Mouse (Mus musculus): ENCODE data around the gene Sirt2. TPM values are rescaled to one million over a fixed set of nuclear protein-coding genes. Genes with fewer than 3 reads are reported as not detected.

Gene Sirt2
- polyA plus RNA-seq, 1 experiment, result 28.1 TPM

- TF ChIP-seq CTCF (IDR thresholded peaks at IDR 0.05; ENCODE audit: low read depth, low read length), result no peak
- no peak for TF ChIP-seq POLR2A (IDR thresholded peaks at IDR 0.05; ENCODE audit: insufficient read depth, low read length)
- TF ChIP-seq EP300 (IDR thresholded peaks at IDR 0.05; ENCODE audit: insufficient read depth, low read depth, low read length), result no peak
- H3K27me3 ChIP-seq (ENCODE audit: control insufficient read depth, insufficient read depth, low read length, poor library complexity, severe bottlenecking), result no peaks in the 10 kb centered on the region
- peak overlapping the region; percentile 98 for H3K9ac ChIP-seq (ENCODE audit: low read depth, poor library complexity, severe bottlenecking)
- H3K4me3 ChIP-seq (ENCODE audit: low read depth, low read length), result peak overlapping the region; percentile 90
- peak overlapping the region; percentile 73 for H3K27ac ChIP-seq (ENCODE audit: insufficient read depth, low read length)
- peaks cover 2% of the 10 kb centered on the region for H3K4me1 ChIP-seq (ENCODE audit: control insufficient read depth, insufficient read depth, low read length)
- peaks cover 50% of the 10 kb centered on the region for H3K36me3 ChIP-seq (ENCODE audit: control insufficient read depth, insufficient read depth, low read length, poor library complexity, severe bottlenecking)
- H3K9me3 ChIP-seq (replicated peaks; ENCODE audit: control insufficient read depth, insufficient read depth, low read length, poor library complexity, severe bottlenecking), result no peaks in the 10 kb centered on the region
These were observed 45.2 kb downstream of the Sirt2 start for GRCm38 (mm10) chr7:28811640-28812275.

GRCm38 (mm10) chr7:28812436-28812835, 45.9 kb downstream of the Sirt2 start:
- TF ChIP-seq CTCF (IDR thresholded peaks at IDR 0.05; ENCODE audit: low read depth, low read length), result no peak
- no peak for TF ChIP-seq EP300 (IDR thresholded peaks at IDR 0.05; ENCODE audit: insufficient read depth, low read depth, low read length)
- TF ChIP-seq POLR2A (IDR thresholded peaks at IDR 0.05; ENCODE audit: insufficient read depth, low read length), result no peak
- Histone ChIP-seq H3K9ac (ENCODE audit: low read depth, poor library complexity, severe bottlenecking) (peak overlapping the region; percentile 98), H3K9me3 (replicated peaks; ENCODE audit: control insufficient read depth, insufficient read depth, low read length, poor library complexity, severe bottlenecking) (no peaks in the 10 kb centered on the region), H3K27me3 (ENCODE audit: control insufficient read depth, insufficient read depth, low read length, poor library complexity, severe bottlenecking) (no peaks in the 10 kb centered on the region), H3K4me3 (ENCODE audit: low read depth, low read length) (peak overlapping the region; percentile 90), H3K36me3 (ENCODE audit: control insufficient read depth, insufficient read depth, low read length, poor library complexity, severe bottlenecking) (peaks cover 57% of the 10 kb centered on the region), H3K27ac (ENCODE audit: insufficient read depth, low read length) (peak overlapping the region; percentile 73), H3K4me1 (ENCODE audit: control insufficient read depth, insufficient read depth, low read length) (peaks cover 2% of the 10 kb centered on the region)

GRCm38 (mm10) chr7:28812949-28813348, 46.4 kb downstream of the Sirt2 start:
- TF ChIP-seq EP300 (IDR thresholded peaks at IDR 0.05; ENCODE audit: insufficient read depth, low read depth, low read length) (no peak), POLR2A (IDR thresholded peaks at IDR 0.05; ENCODE audit: insufficient read depth, low read length) (no peak), CTCF (IDR thresholded peaks at IDR 0.05; ENCODE audit: low read depth, low read length) (no peak)
- H3K27me3 ChIP-seq (ENCODE audit: control insufficient read depth, insufficient read depth, low read length, poor library complexity, severe bottlenecking), result no peaks in the 10 kb centered on the region
- peak overlapping the region; percentile 98 for H3K9ac ChIP-seq (ENCODE audit: low read depth, poor library complexity, severe bottlenecking)
- peak overlapping the region; percentile 27 for H3K27ac ChIP-seq (ENCODE audit: insufficient read depth, low read length)
- H3K4me3 ChIP-seq (ENCODE audit: low read depth, low read length), result 0 out of 2 replicates have a peak overlapping the region, but pooled peaks have one; percentile 90
- peaks cover 62% of the 10 kb centered on the region for H3K36me3 ChIP-seq (ENCODE audit: control insufficient read depth, insufficient read depth, low read length, poor library complexity, severe bottlenecking)
- H3K9me3 ChIP-seq (replicated peaks; ENCODE audit: control insufficient read depth, insufficient read depth, low read length, poor library complexity, severe bottlenecking), result no peaks in the 10 kb centered on the region
- peaks cover 2% of the 10 kb centered on the region for H3K4me1 ChIP-seq (ENCODE audit: control insufficient read depth, insufficient read depth, low read length)

- H3K4me3 ChIP-seq (ENCODE audit: low read depth, low read length), result no peak overlapping the region
- TF ChIP-seq POLR2A (IDR thresholded peaks at IDR 0.05; ENCODE audit: insufficient read depth, low read length) (no peak), EP300 (IDR thresholded peaks at IDR 0.05; ENCODE audit: insufficient read depth, low read depth, low read length) (no peak), CTCF (IDR thresholded peaks at IDR 0.05; ENCODE audit: low read depth, low read length) (no peak)
- H3K27ac ChIP-seq (ENCODE audit: insufficient read depth, low read length), result no peak overlapping the region
- H3K9ac ChIP-seq (ENCODE audit: low read depth, poor library complexity, severe bottlenecking), result 0 out of 2 replicates have a peak overlapping the region, but pooled peaks have one; percentile 5
- no peaks in the 10 kb centered on the region for H3K9me3 ChIP-seq (replicated peaks; ENCODE audit: control insufficient read depth, insufficient read depth, low read length, poor library complexity, severe bottlenecking)
- H3K36me3 ChIP-seq (ENCODE audit: control insufficient read depth, insufficient read depth, low read length, poor library complexity, severe bottlenecking), result peaks cover 76% of the 10 kb centered on the region
- peaks cover 2% of the 10 kb centered on the region for H3K4me1 ChIP-seq (ENCODE audit: control insufficient read depth, insufficient read depth, low read length)
- H3K27me3 ChIP-seq (ENCODE audit: control insufficient read depth, insufficient read depth, low read length, poor library complexity, severe bottlenecking), result no peaks in the 10 kb centered on the region
These were observed 47.9 kb downstream of the Sirt2 start for GRCm38 (mm10) chr7:28814306-28815034.

GRCm38 (mm10) chr7:28815230-28815629, 48.7 kb downstream of the Sirt2 start:
- Histone ChIP-seq H3K4me3 (ENCODE audit: low read depth, low read length) (no peak overlapping the region), H3K9ac (ENCODE audit: low read depth, poor library complexity, severe bottlenecking) (0 out of 2 replicates have a peak overlapping the region, but pooled peaks have one; percentile 5), H3K4me1 (ENCODE audit: control insufficient read depth, insufficient read depth, low read length) (peaks cover 2% of the 10 kb centered on the region), H3K9me3 (replicated peaks; ENCODE audit: control insufficient read depth, insufficient read depth, low read length, poor library complexity, severe bottlenecking) (no peaks in the 10 kb centered on the region), H3K36me3 (ENCODE audit: control insufficient read depth, insufficient read depth, low read length, poor library complexity, severe bottlenecking) (peaks cover 83% of the 10 kb centered on the region), H3K27me3 (ENCODE audit: control insufficient read depth, insufficient read depth, low read length, poor library complexity, severe bottlenecking) (no peaks in the 10 kb centered on the region), H3K27ac (ENCODE audit: insufficient read depth, low read length) (no peak overlapping the region)
- TF ChIP-seq POLR2A (IDR thresholded peaks at IDR 0.05; ENCODE audit: insufficient read depth, low read length), result no peak
- TF ChIP-seq EP300 (IDR thresholded peaks at IDR 0.05; ENCODE audit: insufficient read depth, low read depth, low read length), result no peak
- TF ChIP-seq CTCF (IDR thresholded peaks at IDR 0.05; ENCODE audit: low read depth, low read length), result no peak

- Histone ChIP-seq H3K9ac (ENCODE audit: low read depth, poor library complexity, severe bottlenecking) (no peak overlapping the region), H3K36me3 (ENCODE audit: control insufficient read depth, insufficient read depth, low read length, poor library complexity, severe bottlenecking) (peaks cover 93% of the 10 kb centered on the region), H3K4me3 (ENCODE audit: low read depth, low read length) (no peak overlapping the region), H3K4me1 (ENCODE audit: control insufficient read depth, insufficient read depth, low read length) (peaks cover 2% of the 10 kb centered on the region), H3K9me3 (replicated peaks; ENCODE audit: control insufficient read depth, insufficient read depth, low read length, poor library complexity, severe bottlenecking) (no peaks in the 10 kb centered on the region), H3K27ac (ENCODE audit: insufficient read depth, low read length) (no peak overlapping the region), H3K27me3 (ENCODE audit: control insufficient read depth, insufficient read depth, low read length, poor library complexity, severe bottlenecking) (no peaks in the 10 kb centered on the region)
- TF ChIP-seq CTCF (IDR thresholded peaks at IDR 0.05; ENCODE audit: low read depth, low read length), result no peak
- no peak for TF ChIP-seq POLR2A (IDR thresholded peaks at IDR 0.05; ENCODE audit: insufficient read depth, low read length)
- no peak for TF ChIP-seq EP300 (IDR thresholded peaks at IDR 0.05; ENCODE audit: insufficient read depth, low read depth, low read length)
These were observed 49.7 kb downstream of the Sirt2 start for GRCm38 (mm10) chr7:28816201-28816600.

Measured in ES-Bruce4 (cell line).